Mouse (Mus musculus) megakaryocyte, embryonic 14.5 days (primary cell): Measurements from ENCODE around the gene Gm20388. TPM values are rescaled to one million over a fixed set of nuclear protein-coding genes. Genes with fewer than 3 reads are reported as not detected.
A peak's percentile ranks its signal among the peaks of the same experiment; 100 is the strongest.

Experiments
- H3K27me3 ChIP-seq: replicated peaks from 2 replicates; pipeline ENCODE3; 2012; ENCODE audit warnings: inconsistent platforms
- H3K36me3 ChIP-seq: replicated peaks from 2 replicates; pipeline ENCODE3; 2012; ENCODE audit warnings: low read length, inconsistent platforms, mixed read lengths
- H3K4me1 ChIP-seq: 2 replicates; pipeline ENCODE4 v1.6.1; 2012; ENCODE audit warnings: inconsistent platforms
- H3K4me3 ChIP-seq: replicated peaks from 2 replicates; pipeline ENCODE3; 2012; ENCODE audit warnings: moderate library complexity, mild to moderate bottlenecking, inconsistent platforms
- H3K9me3 ChIP-seq: 2 replicates; pipeline ENCODE4 v1.6.1; 2012; ENCODE audit warnings: inconsistent platforms
- FLI1 ChIP-seq: IDR thresholded peaks from 2 replicates; pipeline ENCODE4 v1.6.1; 2012; ENCODE audit warnings: low read length, inconsistent platforms, mixed read lengths
- GATA1 ChIP-seq: IDR thresholded peaks from 3 replicates; pipeline ENCODE4 v1.6.1; 2012; ENCODE audit warnings: mixed read lengths, low read length, inconsistent platforms, borderline replicate concordance
- polyA plus RNA-seq: library from polyadenylated mRNA; stranded (reverse); fragments of >175 nt; gene quantifications from 2 replicates; pipeline ENCODE4 v1.2.3, GENCODE M21; 2012; ENCODE audit warnings: low replicate concordance; ENCODE audit not compliant: insufficient read depth

Gene Gm20388
- polyA plus RNA-seq, 1 experiment: 111 TPM

- peaks cover 97% of the 10 kb centered on the region for H3K4me1 ChIP-seq
- H3K36me3 ChIP-seq: peaks cover 36% of the 10 kb centered on the region
- H3K9me3 ChIP-seq: no peaks in the 10 kb centered on the region
- peak overlapping the region; percentile 79 for H3K4me3 ChIP-seq
- TF ChIP-seq FLI1: no peak
- no peak for TF ChIP-seq GATA1
- H3K27me3 ChIP-seq: no peaks in the 10 kb centered on the region
Observed at GRCm38 (mm10) chr8:122923431-122924090, 3012.9 kb downstream of the Gm20388 start.

- Histone ChIP-seq H3K27me3 (no peaks in the 10 kb centered on the region), H3K4me1 (peaks cover 97% of the 10 kb centered on the region)
Observed at GRCm38 (mm10) chr8:122924091-122924490, 3013.4 kb downstream of the Gm20388 start.

GRCm38 (mm10) chr8:122925939-122926722, 3015.5 kb downstream of the Gm20388 start:
- TF ChIP-seq FLI1 (no peak), GATA1 (no peak)
- Histone ChIP-seq H3K4me1 (peaks cover 97% of the 10 kb centered on the region), H3K36me3 (peaks cover 46% of the 10 kb centered on the region)

More at GRCm38 (mm10) chr8:122924091-122924490, 3013.4 kb downstream of the Gm20388 start:
- no peak for TF ChIP-seq GATA1
- H3K9me3 ChIP-seq: no peaks in the 10 kb centered on the region
- H3K36me3 ChIP-seq: peaks cover 40% of the 10 kb centered on the region
- H3K4me3 ChIP-seq: peak overlapping the region; percentile 79

GRCm38 (mm10) chr8:122926782-122927181, 3016.1 kb downstream of the Gm20388 start:
- H3K27me3 ChIP-seq: no peaks in the 10 kb centered on the region
- no peaks in the 10 kb centered on the region for H3K9me3 ChIP-seq
- peaks cover 97% of the 10 kb centered on the region for H3K4me1 ChIP-seq
- peaks cover 42% of the 10 kb centered on the region for H3K36me3 ChIP-seq
- no peak for TF ChIP-seq GATA1
- no peak for TF ChIP-seq FLI1
- peak overlapping the region; percentile 7 for H3K4me3 ChIP-seq

More at GRCm38 (mm10) chr8:122925939-122926722, 3015.5 kb downstream of the Gm20388 start:
- H3K27me3 ChIP-seq: no peaks in the 10 kb centered on the region
- H3K4me3 ChIP-seq: no peak overlapping the region
- no peaks in the 10 kb centered on the region for H3K9me3 ChIP-seq

DNA sequence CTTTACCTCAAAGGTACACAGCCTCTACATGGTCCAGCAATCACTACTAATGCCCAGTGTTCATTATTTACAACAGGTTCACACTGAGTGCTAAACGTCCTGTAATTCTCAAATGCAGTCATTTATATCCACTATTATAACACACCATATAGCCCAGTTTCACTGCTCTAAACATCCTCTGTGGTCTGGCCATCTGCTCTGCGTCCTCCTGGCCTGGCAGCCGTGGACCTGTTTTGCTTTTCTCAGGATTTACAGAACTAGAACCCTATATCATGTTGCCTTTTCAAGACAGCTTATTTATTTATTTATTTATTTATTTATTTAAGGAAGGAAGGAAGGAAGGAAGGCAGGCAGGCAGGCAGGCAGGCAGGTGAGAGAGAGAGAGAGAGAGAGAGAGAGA, 3017.2 kb downstream of the Gm20388 start:
- H3K9me3 ChIP-seq: no peaks in the 10 kb centered on the region
- H3K36me3 ChIP-seq: peaks cover 41% of the 10 kb centered on the region
- H3K4me3 ChIP-seq: no peak overlapping the region
- H3K4me1 ChIP-seq: peaks cover 97% of the 10 kb centered on the region
- TF ChIP-seq GATA1 (no peak), FLI1 (no peak)
- H3K27me3 ChIP-seq: no peaks in the 10 kb centered on the region

GRCm38 (mm10) chr8:122928631-122929224, 3018.1 kb downstream of the Gm20388 start:
- Histone ChIP-seq H3K4me1 (peaks cover 97% of the 10 kb centered on the region), H3K27me3 (no peaks in the 10 kb centered on the region), H3K4me3 (peak overlapping the region; percentile 44), H3K9me3 (no peaks in the 10 kb centered on the region), H3K36me3 (peaks cover 45% of the 10 kb centered on the region)
- TF ChIP-seq FLI1 (no peak), GATA1 (no peak)

DNA sequence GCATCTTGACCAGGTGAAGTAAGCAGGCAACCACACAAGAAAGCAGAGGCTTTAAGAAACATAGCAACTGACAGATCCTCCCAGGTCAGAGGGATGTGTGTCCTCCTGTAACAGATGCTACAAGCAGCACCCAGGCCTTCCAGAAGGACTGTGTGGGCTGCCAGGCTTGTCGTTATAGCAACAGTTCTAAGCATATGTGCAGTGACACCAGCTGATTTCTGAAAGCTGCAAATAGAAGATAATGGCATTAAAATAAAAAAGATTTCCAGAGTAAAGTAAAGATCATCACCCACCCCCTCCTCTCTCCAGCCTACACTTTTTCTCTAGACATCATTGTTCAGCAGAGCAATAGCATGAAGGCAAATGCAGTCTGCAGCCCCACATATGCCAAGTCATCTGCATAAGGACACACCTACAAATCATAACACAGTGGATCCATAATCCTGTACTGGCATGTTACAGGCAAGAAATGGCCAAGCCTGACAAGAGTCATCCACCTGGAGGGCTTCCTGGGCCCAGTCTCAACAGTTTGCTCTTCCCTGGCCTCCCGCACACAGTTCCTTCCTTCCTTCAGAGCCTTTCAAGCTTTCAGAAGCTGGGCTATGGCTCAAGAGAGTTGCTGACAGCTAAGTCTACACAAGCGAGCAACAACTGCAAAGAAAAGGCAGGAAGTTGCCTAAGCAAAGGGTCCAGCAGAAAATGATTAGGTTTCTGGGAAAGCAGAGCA, 3021.4 kb downstream of the Gm20388 start:
- H3K4me3 ChIP-seq: peak overlapping the region; percentile 34
- H3K36me3 ChIP-seq: peaks cover 37% of the 10 kb centered on the region
- no peaks in the 10 kb centered on the region for H3K9me3 ChIP-seq
- no peak for TF ChIP-seq FLI1
- no peak for TF ChIP-seq GATA1
- no peaks in the 10 kb centered on the region for H3K27me3 ChIP-seq
- H3K4me1 ChIP-seq: peaks cover 100% of the 10 kb centered on the region

DNA sequence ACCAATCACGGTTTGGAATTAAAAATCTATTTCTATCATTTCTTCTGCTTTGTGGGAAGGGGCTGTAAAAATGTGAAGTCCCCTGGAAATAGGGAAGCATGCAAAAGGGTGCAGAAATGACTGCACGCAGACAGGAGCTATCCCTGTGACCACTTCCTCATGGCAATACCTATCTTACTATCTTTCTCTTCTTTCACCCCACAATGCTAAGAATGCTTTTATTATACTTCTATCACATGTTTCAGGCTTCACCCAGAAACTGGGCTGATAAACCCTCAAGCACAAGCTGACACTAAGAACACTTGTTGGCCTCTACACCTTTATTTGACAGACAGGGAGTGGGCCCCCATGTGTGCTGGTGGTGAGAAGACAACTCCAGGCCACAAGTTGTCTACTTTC, 3021.9 kb downstream of the Gm20388 start:
- Histone ChIP-seq H3K36me3 (peaks cover 32% of the 10 kb centered on the region), H3K27me3 (no peaks in the 10 kb centered on the region), H3K4me3 (peak overlapping the region; percentile 50), H3K9me3 (no peaks in the 10 kb centered on the region), H3K4me1 (peaks cover 100% of the 10 kb centered on the region)
- no peak for TF ChIP-seq FLI1
- no peak for TF ChIP-seq GATA1

- no peak for TF ChIP-seq FLI1
- TF ChIP-seq GATA1: no peak
- Histone ChIP-seq H3K36me3 (peaks cover 19% of the 10 kb centered on the region), H3K4me1 (peaks cover 100% of the 10 kb centered on the region), H3K9me3 (no peaks in the 10 kb centered on the region), H3K4me3 (no peak overlapping the region), H3K27me3 (no peaks in the 10 kb centered on the region)
Observed at GRCm38 (mm10) chr8:122933973-122934372, 3023.3 kb downstream of the Gm20388 start.
